Mouse (Mus musculus) bone marrow macrophage, adult 2 months (primary cell): ENCODE results near the gene Igsf8.

Source experiments
- CTCF ChIP-seq: IDR thresholded peaks from 2 replicates; pipeline ENCODE4 v1.5.1; 2012; ENCODE audit warnings: low read depth, mild to moderate bottlenecking, low read length, moderate library complexity
- POLR2A ChIP-seq: IDR thresholded peaks from 2 replicates; pipeline ENCODE4 v1.6.1; 2012; ENCODE audit warnings: mild to moderate bottlenecking, low read depth, low read length, borderline replicate concordance

DNA sequence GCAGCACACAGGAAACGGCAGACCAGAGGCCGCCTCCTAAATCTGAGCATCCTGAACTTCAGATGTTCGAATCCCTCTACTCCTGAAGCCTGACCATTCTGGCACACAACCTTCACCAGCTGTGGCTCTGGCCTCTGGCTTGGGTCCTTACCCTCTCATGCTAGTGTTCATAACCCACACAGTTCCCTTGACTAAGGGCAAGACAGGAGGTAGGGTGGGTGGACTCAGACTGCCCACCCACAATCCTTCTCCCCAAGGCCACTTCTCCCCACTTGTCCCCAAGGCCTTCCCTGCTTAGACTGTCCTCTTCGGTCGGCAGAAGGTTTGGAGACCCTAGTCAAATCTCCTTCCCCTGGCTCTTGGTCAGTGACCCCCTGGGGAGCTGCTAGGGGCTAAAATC is 88.1 kb downstream of the Igsf8 start:
- no peak for TF ChIP-seq CTCF
- no peak for TF ChIP-seq POLR2A
